Mouse (Mus musculus): Measurements from ENCODE around the gene Galnt7.

The Galnt7 gene

DNA sequence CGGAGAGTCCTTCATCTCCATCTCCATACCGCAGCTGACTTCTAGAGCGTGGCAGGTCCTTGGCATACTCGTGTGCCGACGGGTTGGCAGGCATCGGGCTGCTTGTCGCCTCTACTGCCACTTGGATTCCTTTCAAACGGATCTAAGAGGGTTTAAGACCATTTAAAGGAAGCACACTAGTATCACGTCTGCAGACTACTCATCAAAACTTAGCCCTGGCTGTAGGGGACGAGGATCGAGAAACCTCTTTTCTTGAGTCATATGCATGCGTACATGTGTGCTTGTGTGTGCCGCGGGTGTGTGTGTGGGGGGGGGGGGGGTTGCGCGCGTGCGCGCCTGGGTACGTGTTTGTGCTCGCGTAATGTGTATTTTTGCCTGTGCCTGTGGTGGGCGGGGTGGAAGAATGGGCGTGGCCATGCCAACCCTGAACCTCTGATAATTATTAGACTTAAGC is 164.5 kb downstream of the Galnt7 start:
- DNase-seq: peak; percentile 84 to 87

- DNase-seq: peak; percentile 98 to 99
Observed at GRCm38 (mm10) chr8:57487441-57488155, 165.2 kb downstream of the Galnt7 start, which contains the start of gene Sap30. Gene Sap30, minus strand, starts transcription at chr8:57487860.

DNA sequence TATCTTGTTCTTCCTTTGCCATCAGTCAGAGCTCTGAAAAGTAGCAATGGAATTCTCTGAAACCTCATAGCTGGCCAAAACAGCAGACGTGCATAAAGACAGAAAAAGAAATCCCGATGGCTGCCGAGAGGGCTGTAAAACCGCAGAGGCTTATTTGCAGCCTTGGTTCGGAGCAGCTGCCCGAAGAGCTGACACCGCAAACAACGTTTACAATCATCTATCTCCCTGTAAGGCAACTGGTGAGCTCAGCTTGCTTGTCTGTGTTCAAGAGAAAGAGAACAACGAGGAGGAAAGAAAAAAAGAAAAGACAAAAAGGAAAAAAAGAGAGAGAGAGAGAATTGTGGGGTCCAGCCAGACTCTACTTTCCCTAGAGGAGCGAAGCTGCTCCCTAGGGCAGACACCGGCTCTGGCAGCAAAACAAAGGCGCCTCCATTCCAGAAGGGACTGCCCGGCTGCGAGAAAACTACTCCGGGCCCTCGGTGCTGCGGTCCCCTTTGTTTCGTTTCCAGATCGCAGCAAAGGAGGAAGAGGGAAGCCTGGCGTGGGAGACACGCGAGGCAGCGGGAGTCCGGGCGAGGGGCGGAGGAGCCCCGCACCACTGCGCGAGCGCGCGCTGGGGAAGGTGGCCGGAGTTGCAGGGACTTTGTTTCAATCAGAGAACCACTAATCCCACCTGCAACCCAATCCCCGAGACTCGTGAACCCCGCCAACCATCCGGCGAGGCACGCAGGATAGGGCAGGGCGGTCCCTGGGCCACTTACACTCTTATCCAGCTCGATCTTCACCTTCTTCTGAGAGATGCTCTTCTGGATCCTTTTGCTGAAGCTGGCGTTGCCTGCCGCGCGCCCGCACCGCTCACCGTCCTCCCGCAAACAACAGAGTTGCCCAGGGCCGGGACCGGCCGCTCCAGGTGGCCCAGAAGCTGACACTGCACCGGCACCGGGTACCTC is 166.1 kb downstream of the Galnt7 start:
- peak; percentile 16 to 59 for DNase-seq

DNA sequence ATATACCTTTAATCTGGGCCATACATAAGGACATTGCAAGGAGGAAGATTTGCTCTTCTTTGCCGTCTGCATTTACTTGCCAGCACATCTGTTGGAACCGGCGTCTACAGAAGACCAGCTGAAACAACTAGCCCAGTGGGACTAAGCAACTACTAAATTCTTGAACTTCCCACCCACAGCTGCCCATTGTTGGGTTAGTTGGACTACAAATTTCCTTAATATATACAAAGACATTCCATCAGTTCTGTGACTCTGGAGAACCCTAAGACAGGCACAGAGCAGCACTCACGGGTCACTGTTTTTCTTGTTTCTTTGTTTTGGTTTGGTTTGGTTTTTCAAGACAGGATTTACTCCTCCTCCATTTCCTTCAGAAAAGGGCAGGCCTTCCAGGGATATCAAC is 172.2 kb downstream of the Galnt7 start:
- DNase-seq: no peak

DNA sequence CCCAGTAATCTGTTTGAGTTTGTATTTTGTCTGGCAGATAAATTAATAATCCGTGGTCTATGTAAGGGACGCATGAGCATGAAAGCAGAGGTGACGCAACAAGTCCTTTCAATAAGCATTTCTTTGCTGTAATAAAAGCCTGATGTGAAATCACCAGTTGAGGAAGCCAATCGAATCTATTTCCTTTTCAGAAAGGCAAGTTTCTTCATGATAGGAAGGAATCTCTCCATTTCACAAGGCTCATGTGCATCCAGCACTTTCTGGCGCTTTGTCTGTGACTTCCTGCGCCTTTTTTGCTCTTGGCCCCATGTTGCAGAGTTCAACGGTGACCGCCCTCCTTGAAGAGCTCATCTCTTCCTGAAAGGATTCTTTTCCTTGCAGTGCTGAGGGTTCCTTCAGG is 173.1 kb downstream of the Galnt7 start:
- no peak for DNase-seq

- no peak for DNase-seq
Observed at GRCm38 (mm10) chr8:57478406-57478805, 174.4 kb downstream of the Galnt7 start.
